Mouse (Mus musculus) activated CD4-positive, CD25-positive, alpha-beta regulatory T cell, adult 9 weeks (primary cell): Measurements from ENCODE around the gene Ssx2ip. TPM values are rescaled to one million over a fixed set of nuclear protein-coding genes. Genes with fewer than 3 reads are reported as not detected.

Source experiments
- polyA plus RNA-seq: library from polyadenylated mRNA; unstranded; fragments of 100-300 nt; shearing (Covaris generic); gene quantifications from one replicate; pipeline ENCODE4 v1.2.1, GENCODE M21; 2017

The Ssx2ip gene
- 0.61 TPM for polyA plus RNA-seq

DNA sequence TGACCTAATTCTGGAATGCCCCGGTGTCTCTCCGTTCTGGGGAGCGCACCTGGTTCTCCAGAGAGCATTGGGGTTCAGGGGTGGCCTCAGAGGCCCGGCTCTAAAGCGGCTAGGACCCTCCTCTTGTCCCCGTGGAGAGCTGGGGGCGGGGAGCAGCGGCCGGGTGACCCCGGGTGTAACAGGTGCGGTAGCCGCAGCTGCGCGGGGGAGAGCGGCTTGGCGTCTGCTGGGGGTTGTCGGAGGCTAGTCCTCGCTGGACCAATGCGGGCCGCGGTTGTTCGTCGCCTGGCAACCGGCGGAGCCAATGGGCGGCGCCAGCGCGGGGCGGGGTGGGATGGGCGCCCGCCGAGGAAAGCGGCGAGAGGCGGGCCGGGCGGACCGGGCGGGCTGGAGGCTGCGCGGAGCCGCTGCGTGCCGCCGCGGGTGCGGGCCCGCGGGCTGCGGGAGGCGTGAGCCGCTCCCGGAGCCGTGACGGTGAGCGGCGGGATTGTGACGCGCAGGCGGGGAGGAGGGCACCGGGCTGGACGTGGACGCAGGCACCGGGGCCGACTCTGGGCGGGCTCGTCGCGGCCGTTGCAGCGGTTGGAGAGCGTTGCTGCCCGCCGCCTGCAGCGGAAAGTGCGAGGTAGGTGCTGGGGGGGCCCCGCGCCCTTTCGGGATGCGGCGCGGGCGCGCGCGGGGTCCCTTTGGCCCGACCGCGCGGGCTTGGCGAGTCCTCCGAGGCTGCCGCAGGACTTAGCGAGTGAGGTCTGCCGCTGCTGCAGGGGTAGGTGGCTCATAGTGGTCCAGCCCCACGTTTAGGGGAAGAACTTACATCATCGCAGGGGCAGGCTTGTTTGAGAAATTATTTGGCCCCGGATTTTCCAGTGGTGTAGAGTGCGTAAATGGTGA, at the start of gene Ssx2ip:
Gene Ssx2ip (plus strand): TSS at position 332 of the 891 bp plus-strand sequence.

DNA sequence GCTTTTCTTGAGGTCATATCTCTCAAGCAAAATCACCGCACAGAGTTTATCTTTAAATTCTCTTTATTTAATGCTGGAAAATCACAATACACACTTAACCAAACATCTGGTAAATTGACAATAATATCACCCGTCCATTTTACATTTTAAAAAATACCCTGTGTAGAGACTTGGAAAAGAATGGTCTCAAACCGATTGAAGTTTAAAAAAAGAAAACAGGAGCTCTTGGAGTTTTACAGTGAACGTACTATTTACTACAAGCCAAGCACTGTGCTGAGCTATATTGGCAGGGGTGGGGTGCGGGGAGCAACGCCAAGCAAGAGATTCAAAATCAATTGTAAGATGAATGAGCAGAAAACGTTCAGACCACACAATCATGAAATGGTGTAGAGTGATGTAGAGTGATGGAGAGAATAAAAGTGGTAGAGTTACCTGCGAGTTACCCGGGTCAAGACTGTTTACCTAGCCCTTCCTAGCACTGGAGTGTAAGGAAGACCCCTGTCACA, 45.4 kb downstream of the Ssx2ip start, which contains the start of gene Ctbs:
Gene Ctbs (plus strand): TSS at position 51 of the 506 bp plus-strand sequence.

Other genes with a start within 250 kb of the Ssx2ip start
- gene Lpar3, start 183.7 kb upstream of the Ssx2ip start, polyA plus RNA-seq = not detected
- 11.3 TPM for gene Ctbs, start 45.2 kb downstream of the Ssx2ip start, polyA plus RNA-seq
- 8.3 TPM for gene Spata1, start 95.1 kb downstream of the Ssx2ip start, polyA plus RNA-seq
- 533 TPM for gene Gng5, start 95.2 kb downstream of the Ssx2ip start, polyA plus RNA-seq
- gene Rpf1, start 116.8 kb downstream of the Ssx2ip start, polyA plus RNA-seq = 75.6 TPM
- not detected for gene Uox, start 165.8 kb downstream of the Ssx2ip start, polyA plus RNA-seq
- not detected for gene Dnase2b, start 211.0 kb downstream of the Ssx2ip start, polyA plus RNA-seq
- not detected for gene 4930503B20Rik, start 246.7 kb downstream of the Ssx2ip start, polyA plus RNA-seq